Mouse (Mus musculus) T-cell, adult 2 months (primary cell): ENCODE measurements around the gene Pax6.

Experiments
- DNase-seq: peaks from one replicate; pipeline ENCODE4 v3.0.0; 2022; ENCODE audit warnings: low spot score

Pax6 gene

DNA sequence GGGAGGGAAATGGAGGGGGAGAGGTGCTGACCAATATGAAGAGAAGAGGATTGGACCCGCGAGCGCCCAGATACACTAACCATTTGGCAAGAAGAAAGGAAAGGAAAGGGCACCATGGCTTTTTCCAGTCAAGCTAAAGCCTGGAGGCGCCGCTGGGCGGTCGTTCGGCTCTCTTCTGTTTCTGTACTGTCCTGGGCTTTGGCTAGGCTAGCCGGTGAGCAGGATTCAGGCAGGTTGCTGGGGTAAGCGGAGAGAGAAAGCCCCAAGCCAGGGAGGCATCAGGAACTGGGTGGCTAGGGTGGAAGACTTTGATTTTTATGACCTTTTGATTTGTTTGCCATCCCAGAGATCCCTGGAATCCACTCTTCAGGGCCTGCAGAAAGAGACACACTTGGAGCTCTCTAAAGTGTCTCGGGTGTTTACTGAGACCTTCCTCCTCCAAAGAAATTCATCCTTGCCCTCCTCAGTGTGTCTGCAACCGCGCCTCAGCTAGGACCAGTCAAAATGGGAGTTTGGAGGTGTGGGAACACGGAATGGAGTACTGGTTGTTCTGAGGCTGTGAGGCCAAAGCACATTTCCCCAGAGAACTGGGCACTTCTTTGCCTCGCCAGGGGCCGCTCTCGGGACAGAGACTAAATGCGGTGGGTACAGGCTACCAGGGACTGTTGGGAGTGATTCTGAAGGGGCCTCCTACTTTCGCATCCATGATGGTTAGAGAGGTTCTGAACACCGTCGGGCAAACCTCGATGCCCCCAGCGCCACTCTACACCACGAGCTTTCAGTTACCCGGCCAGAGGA, 3.3 kb downstream of the Pax6 start:
- no peak for DNase-seq

GRCm38 (mm10) chr2:105672596-105672960, 3.9 kb downstream of the Pax6 start:
- no peak for DNase-seq

GRCm38 (mm10) chr2:105673054-105673453, 4.4 kb downstream of the Pax6 start:
- no peak for DNase-seq

- DNase-seq: no peak
Observed at GRCm38 (mm10) chr2:105673631-105674060, 4.9 kb downstream of the Pax6 start.

GRCm38 (mm10) chr2:105674061-105674874, 5.6 kb downstream of the Pax6 start:
- DNase-seq: no peak

- DNase-seq: no peak
Observed at GRCm38 (mm10) chr2:105674875-105675729, 6.4 kb downstream of the Pax6 start.

DNA sequence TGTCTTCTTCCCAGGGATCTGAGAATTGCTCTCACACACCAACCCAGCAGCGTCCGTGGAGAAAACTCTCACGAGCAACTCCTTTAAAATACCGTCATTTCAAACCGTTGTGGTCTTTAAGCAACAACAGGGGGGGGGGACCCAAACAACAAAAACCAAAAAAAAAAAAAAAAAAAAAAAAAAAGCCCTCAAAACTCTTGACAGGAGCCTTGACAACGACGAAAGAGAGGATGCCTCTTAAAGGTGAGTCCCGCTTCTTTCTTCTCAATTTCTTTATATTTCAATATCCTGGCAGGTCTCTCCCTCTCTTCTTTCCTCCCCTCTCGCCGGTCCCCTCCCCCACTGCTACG, 7.0 kb downstream of the Pax6 start:
- no peak for DNase-seq

DNA sequence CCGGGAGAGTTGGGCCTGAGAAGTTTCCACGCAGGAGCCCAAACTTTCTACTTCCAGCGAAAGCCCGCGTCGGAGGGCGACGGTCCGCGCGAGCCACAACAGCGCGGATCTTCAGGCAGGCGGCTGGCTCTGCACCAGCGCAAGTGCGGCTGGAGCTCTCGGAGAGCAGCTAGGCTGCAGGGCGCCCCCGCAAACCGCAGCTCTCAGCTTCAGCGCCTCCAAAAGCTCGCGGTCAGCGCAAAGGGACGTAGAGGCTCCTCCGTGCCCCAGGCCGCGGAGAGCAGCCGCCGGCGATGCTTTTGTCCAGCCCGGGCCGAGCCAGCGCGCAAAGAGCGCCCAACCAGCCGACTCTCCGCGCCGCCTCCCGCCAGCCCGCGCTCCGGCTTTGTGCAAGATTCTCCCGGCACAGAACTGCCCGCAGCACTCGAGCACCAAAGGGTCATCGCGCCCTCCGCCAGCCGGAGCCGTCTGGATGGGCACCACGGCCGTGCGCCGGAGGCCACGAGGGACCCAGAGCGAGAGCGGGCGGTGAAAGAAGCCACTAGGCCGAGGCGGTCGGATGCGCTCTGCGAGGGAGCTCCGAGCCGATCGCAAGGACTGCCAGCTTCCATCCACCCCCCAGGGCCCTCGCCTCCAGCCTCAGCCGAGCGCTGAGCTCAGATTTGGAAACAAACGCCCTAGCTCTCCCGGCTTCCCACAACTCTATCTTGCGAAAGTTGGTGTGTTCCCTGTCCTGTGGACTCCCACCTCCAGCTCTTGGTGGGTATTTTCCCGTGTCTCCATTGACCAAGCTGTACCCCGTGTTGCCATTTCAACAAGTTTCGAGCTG, 7.6 kb downstream of the Pax6 start:
- no peak for DNase-seq

DNA sequence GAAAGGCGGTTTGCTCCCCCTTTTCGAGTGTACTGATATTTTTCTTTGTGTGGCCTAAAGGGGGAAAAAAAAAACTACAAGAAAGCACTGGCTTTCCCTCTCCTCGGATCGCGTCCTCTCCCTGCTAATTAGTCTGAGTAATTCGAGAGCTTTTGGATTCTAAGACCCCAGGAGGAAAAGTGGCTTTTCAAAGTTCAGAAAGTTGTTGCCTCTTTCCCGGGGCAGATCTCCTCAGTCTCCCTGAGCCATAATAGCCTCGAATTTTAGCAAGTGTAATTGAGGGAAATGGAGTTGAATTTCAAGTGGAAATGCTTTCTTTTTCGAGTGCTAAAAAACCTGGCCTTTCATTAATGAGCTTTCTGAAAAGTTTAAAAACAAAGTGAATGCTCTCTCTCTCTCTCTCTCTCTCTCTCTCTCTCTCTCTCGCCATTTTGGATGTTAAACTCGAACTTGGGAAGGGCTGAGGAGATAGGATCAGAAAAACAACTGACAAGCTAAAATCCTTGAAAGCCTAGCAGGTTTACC, 8.3 kb downstream of the Pax6 start:
- DNase-seq: no peak

DNA sequence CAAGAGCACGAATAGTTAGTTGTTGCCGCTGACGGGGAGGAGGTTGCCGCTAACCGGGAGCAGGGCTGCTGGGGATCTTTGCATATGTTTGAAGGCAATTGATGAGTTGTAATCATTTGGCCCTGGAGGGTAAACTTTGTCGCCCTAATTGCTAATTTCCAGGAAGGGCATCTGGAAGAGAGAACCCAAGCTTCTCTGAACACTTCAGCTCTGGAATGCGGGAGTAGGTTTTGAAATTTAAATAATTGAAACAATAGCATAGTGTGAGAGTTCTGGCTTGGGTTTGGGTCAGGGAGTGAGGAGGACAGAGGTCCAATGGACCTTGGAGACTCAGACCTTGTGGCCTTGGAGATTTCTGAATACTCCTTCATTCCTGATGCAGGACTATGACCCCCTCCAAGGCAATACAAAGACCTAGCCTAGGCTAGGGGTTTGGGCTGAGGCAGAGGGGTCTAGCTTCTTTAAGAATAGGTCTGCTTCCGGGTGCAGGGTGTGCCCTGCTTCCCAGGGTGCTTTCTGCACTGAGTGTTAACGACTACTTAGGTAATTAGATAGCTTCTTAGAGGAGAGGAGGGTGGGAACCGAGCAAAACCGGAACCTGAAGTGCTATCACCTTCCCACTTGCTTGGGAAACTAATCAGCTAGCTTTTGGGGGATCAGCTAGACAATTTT, 8.9 kb downstream of the Pax6 start:
- DNase-seq: no peak

- DNase-seq: no peak
Observed at GRCm38 (mm10) chr2:105678306-105678705, 9.6 kb downstream of the Pax6 start.

DNA sequence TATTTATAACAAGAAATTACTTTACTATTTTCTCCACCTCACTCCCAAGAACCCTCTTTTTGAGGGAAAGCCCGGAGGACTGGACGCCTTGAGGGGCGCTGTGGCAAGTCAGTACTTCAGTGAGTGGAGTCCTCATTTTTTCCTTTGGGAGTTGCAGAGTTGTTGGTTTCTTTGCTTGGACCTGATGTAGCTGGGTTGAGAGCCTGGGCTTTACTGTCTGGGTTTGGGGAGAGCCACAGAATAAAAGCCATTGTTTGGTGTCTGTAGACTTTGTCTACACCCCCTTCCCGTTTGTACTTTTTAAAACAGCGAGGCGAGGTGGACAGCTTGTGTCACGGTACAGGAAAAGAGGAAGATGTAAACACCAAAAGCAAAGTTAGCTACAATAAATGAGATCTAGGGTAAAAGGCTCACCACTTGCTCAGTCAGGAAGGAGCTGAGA, 10.2 kb downstream of the Pax6 start:
- DNase-seq: no peak

DNA sequence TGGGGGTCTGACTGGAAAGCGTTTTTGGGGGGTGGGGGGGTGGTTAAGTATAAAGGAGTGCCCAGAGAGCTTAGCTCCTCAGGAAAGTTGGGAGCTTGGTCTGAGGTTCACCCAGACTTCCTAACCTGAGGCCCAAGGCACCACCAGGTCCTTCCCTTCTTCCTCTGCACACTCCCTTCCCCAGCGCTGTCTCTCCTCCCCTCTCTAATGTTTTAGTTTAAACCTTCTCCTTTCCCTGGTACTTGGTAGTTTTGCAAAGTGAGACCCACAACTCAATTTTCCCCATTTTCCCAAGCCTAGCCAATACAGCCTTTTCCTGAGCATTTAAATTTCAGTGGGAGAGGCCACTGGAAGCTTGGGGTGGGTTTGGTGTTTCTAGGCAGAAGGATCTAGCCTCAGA, 10.6 kb downstream of the Pax6 start:
- no peak for DNase-seq

- no peak for DNase-seq
Observed at GRCm38 (mm10) chr2:105680146-105680998, 11.7 kb downstream of the Pax6 start.

GRCm38 (mm10) chr2:105680999-105681710, 12.5 kb downstream of the Pax6 start:
- DNase-seq: no peak

- no peak for DNase-seq
Observed at GRCm38 (mm10) chr2:105682011-105682501, 13.4 kb downstream of the Pax6 start.

DNA sequence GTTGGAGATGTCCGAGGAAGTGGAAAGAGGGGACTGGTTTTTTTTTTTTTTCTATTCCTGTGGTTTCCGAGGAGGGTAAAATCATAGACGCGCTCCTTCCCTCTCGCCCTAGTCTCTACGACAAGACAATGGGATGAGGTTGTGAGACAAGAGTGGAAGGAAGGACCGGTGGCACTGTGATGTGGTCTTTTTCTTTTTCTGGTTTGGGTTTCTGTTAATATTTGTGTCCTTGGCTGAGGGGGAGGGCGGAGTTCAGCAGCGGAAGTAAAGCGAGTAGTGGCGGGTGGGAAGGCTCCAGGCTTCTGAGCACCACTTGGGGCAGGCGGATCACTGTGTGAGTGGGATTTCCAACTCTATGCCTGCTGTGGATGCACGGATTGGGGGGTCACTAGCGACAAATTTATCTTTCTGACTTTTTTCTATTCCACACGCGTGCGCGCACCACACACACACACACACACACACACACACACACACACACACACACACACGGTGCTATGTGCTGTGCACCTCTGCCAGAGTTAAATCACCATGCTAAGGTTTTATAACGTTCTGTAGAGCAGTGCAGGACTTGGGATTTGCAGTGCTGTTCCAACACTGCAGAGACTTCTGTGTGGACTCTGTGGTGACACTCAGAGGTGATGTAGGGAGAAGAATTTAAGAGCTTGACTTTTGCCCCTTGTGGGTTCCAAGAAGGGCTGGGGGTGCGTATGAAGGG, 14.1 kb downstream of the Pax6 start:
- DNase-seq: no peak

GRCm38 (mm10) chr2:105683771-105684410, 15.2 kb downstream of the Pax6 start:
- DNase-seq: no peak
